Mouse (Mus musculus) lung, postnatal 36 days (tissue): Measurements from ENCODE around the gene Car6.
A peak's percentile ranks its signal among the peaks of the same experiment; 100 is the strongest.

Experiments
- DNase-seq: peaks from one replicate; pipeline ENCODE4 v3.0.0; 2022; ENCODE audit warnings: mixed read lengths

The Car6 gene

DNA sequence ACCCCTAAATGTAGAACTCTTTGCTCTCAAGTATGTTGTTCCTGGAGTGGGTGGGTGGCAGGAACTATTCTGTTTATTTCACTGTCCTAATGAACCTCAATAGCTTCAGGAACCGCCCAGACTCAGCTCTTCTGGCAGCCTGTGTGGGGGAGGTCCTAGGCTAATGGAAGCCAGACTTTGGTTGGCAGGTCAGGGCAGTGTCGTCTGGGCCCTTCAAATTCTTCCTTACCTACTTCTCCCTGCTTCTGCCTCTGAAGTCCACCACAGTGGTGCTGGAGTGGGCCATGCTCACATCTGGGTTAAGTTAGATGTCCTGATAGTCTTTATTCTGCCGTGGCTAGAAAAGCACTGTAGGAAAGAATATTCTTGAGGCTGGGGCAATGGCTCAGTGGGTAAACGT is 23.0 kb downstream of the Car6 start:
- DNase-seq: no peak

DNA sequence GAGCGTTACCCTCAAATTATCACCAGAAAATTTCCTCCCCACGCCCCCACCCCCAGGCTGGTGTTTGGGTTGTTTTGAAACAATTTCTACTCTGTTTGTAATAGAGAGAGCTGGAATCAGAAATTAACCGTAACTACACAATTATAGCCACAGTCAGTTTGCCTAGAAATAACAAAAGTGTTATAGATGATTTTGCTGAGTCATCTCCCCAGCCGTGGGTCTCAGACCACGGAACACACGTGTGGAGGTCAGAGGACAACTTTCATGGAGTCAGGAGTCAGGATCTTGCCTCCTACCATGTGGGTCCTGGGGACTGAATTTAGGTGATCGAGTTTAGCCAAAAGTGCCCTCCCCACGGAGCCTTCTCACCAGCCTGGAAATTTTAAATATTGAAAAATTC is 24.0 kb downstream of the Car6 start:
- DNase-seq: no peak

- DNase-seq: peak; percentile 45
Measured at GRCm38 (mm10) chr4:150176535-150176934, 24.6 kb downstream of the Car6 start.

GRCm38 (mm10) chr4:150174027-150174426 is 27.1 kb downstream of the Car6 start:
- DNase-seq: no peak

- DNase-seq: peak; percentile 46
Measured at GRCm38 (mm10) chr4:150173281-150173680, 27.9 kb downstream of the Car6 start.

- DNase-seq: no peak
Measured at GRCm38 (mm10) chr4:150172107-150172506, 29.0 kb downstream of the Car6 start.

DNA sequence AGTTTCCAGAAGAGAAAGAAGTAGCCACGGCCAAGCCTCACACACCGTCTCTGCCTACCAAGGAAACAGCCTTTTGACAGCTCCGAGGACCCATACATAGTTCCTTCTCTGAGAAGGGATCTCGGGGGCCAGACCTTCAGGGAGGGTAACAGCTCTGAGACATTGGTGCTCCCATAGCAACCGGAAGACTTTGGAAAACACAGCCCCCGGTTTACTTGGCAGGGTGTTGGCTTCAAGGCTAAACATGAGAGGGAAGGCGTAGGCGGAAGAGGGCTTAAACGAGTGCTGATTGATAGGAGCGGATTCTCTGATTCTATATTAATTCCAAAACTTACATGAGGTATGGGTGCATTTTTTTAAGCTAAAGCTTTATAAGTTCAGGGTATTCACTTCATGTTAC is 32.7 kb downstream of the Car6 start:
- DNase-seq: no peak

DNA sequence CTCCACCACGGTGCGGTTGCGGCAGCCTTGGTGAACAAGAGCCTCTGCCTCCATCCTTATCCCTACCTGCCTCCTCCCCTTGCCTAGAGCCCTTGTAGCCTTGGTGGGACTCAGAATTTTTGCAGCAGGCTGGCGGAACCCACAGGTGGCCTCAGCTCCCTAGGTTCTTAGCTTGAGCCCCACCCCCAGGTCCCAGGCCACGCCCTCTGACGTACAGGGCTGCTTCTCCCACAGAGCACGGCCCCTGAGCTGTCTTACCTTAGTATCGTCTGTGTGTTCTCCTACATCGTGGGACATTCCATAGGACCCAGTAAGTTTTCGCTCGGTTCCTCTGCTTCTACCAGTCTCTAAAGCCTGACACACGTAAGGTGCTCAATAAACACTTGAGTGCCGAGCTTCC is 36.3 kb downstream of the Car6 start:
- DNase-seq: peak; percentile 50

- DNase-seq: peak; percentile 21
Measured at GRCm38 (mm10) chr4:150162561-150163169, 38.5 kb downstream of the Car6 start.

GRCm38 (mm10) chr4:150159458-150159857 is 41.7 kb downstream of the Car6 start:
- DNase-seq: no peak

GRCm38 (mm10) chr4:150157348-150157882 is 43.7 kb downstream of the Car6 start:
- DNase-seq: no peak

- no peak for DNase-seq
Measured at GRCm38 (mm10) chr4:150155731-150156130, 45.4 kb downstream of the Car6 start.

GRCm38 (mm10) chr4:150155301-150155700 is 45.8 kb downstream of the Car6 start:
- no peak for DNase-seq

GRCm38 (mm10) chr4:150152483-150152882 is 48.6 kb downstream of the Car6 start:
- no peak for DNase-seq

GRCm38 (mm10) chr4:150151045-150151444 is 50.1 kb downstream of the Car6 start:
- DNase-seq: no peak

- DNase-seq: no peak
Measured at GRCm38 (mm10) chr4:150146286-150146685, 54.8 kb downstream of the Car6 start.

DNA sequence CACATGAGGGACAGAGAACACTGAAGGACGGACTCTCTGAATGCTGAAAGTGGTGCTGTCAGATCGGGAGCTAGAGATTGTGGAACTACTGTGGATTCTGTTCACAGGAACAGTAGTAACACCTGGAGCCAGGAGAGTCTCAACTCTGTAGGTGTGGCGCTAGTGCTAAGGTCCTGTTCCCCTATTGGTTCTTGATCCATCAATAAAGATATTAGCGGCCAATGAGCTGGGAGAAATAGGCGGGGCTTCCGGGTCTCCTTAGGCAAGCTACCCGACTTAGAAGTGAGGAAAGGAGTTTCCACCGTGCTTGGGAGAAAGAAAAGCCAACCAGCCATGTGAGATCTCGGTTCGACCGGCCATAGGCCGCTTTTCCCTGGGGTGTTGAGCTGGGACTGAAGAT is 56.9 kb downstream of the Car6 start:
- DNase-seq: peak; percentile 21

GRCm38 (mm10) chr4:150140346-150140745 is 60.8 kb downstream of the Car6 start:
- DNase-seq: no peak

GRCm38 (mm10) chr4:150139090-150139489 is 62.0 kb downstream of the Car6 start:
- DNase-seq: peak; percentile 5

GRCm38 (mm10) chr4:150138084-150138543 is 63.0 kb downstream of the Car6 start:
- peak; percentile 72 for DNase-seq

DNA sequence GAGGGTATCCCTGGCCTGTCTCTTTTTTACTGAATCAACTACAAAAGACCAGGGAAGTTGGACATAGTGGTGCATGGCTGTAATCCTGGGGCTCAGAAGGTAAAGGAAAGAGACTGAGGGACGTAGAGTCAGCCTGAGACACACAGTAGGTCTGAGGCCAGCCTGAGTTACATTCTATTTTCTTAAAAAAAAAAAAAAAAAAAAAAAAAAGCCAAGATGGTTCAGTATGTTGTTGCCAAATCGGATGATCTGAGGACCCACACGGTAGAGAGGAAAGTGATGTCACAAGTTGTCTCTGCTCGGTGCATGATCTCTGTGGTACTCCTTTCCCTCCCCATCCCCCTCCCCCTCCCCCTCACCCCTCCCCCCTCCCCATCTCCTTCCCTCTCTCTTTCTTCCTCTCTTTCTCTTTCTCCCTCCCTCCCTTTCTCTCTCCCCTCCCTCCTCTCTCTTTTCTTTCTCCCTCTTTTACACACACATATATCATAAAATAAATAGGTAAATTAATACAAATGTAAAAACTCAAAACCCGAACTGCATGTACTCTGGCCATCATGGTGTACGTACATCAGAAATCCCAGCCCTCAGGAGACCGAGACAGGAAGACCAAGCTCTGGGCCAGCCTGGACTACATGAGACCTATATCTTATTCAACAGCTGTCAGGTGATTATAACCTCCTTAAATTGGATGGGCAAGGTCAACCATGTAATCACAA is 63.6 kb downstream of the Car6 start:
- DNase-seq: no peak
